8 mouse cellular contexts compared by ENCODE assay signal in the genomic region with DNA sequence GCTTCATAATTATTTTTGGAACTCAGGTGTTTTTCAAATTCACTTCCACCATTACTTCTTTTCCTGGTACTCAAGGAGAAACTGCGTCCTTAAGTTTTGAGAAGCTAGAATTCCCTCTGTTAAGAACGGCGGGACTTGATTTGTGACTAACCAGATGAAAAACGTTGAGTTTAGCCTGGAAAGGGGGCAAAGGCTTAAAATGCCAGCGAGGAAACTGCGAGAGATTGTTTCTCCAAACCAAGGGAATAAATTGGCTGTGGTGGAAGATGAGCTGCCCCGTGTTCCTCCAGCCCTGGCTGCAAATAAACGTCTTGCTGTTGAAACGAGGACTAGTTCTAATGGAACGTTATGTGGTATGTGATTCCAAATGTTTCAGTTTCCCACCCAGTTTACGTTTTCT. TPM values are rescaled to one million over a fixed set of nuclear protein-coding genes. Genes with fewer than 3 reads are reported as not detected.
DNase-seq lines count a peak whose midpoint lies in the region; ATAC-seq and TF ChIP-seq lines count a peak whose summit lies in the region.

No protein-coding gene starts in this region.

- peak overlapping the region; percentile 86; the same call in 1 of the 2 replicates for H3K9ac ChIP-seq in hindbrain, embryonic 11.5 days (ENCODE audit: low read depth, low read length)
- peak overlapping the region; percentile 83 for H3K9ac ChIP-seq in midbrain, embryonic 14.5 days (replicated peaks; ENCODE audit: low read length)

- DNase-seq in kidney, adult 2 months: no peak
- DNase-seq in kidney, adult 18-20 months: no peak
- DNase-seq in MEL-GATA-1-ER (ENCODE audit: extremely low read depth, low read depth): peak; percentile 24
- DNase-seq in hindbrain, embryonic 11.5 days (ENCODE audit: low spot score): peak; percentile 6
- no peak for DNase-seq in midbrain, embryonic 14.5 days
- DNase-seq in cerebellum, postnatal 14 days: no peak
- no peak for DNase-seq in cerebellum, postnatal 4 days (ENCODE audit: low spot score in 2 of 2)
- no peak for DNase-seq in layer of hippocampus, adult 8-10 months (ENCODE audit: low spot score in 2 of 2)

- no peak for TF ChIP-seq CTCF in kidney, adult 2 months (conservative IDR thresholded peaks at IDR 0.05; ENCODE audit: insufficient read depth, insufficient read length, low read depth, low read length)

- no peaks in the 10 kb centered on the region; the same call in 1 of the 2 replicates for H3K36me3 ChIP-seq in kidney, adult 2 months (ENCODE audit: control insufficient read depth, insufficient read depth, low read length)
- 0 out of 2 replicates have a peak, but pooled peaks cover 3% of the 10 kb centered on the region for H3K36me3 ChIP-seq in hindbrain, embryonic 11.5 days (ENCODE audit: control insufficient read depth, insufficient read depth, low read length)
- H3K36me3 ChIP-seq in midbrain, embryonic 14.5 days (ENCODE audit: control insufficient read depth, insufficient read depth, low read length): peaks cover 30% of the 10 kb centered on the region

- H3K9me3 ChIP-seq in hindbrain, embryonic 11.5 days (ENCODE audit: control insufficient read depth, low read length): no peaks in the 10 kb centered on the region
- no peaks in the 10 kb centered on the region for H3K9me3 ChIP-seq in midbrain, embryonic 14.5 days (ENCODE audit: control insufficient read depth, low read length)

- peaks cover 6% of the 10 kb centered on the region; the same call in 1 of the 2 replicates for H3K4me1 ChIP-seq in kidney, adult 2 months (ENCODE audit: control insufficient read depth, insufficient read depth, low read length)
- no peaks in the 10 kb centered on the region; the same call in 1 of the 2 replicates for H3K4me1 ChIP-seq in hindbrain, embryonic 11.5 days (replicated peaks; ENCODE audit: control insufficient read depth, insufficient read depth, low read length)
- peaks cover 21% of the 10 kb centered on the region for H3K4me1 ChIP-seq in midbrain, embryonic 14.5 days (ENCODE audit: control insufficient read depth, insufficient read depth, low read length)

- peak overlapping the region; percentile 59 for H3K4me2 ChIP-seq in hindbrain, embryonic 11.5 days (replicated peaks; ENCODE audit: low read depth, low read length)
- H3K4me2 ChIP-seq in midbrain, embryonic 14.5 days (ENCODE audit: low read length): peak overlapping the region; percentile 81

- TF ChIP-seq POLR2A in kidney, adult 2 months (IDR thresholded peaks at IDR 0.05; ENCODE audit: low read depth, low read length): no peak

- no peak overlapping the region for H3K27ac ChIP-seq in kidney, adult 2 months (ENCODE audit: insufficient read depth, low read depth, low read length)
- H3K27ac ChIP-seq in hindbrain, embryonic 11.5 days (ENCODE audit: low read depth, low read length): no peak overlapping the region
- no peak overlapping the region for H3K27ac ChIP-seq in midbrain, embryonic 14.5 days (replicated peaks; ENCODE audit: low read depth, low read length)

- no peaks in the 10 kb centered on the region for H3K27me3 ChIP-seq in kidney, adult 2 months (replicated peaks; ENCODE audit: control insufficient read depth, insufficient read depth, low read length)
- H3K27me3 ChIP-seq in hindbrain, embryonic 11.5 days (ENCODE audit: control insufficient read depth, insufficient read depth, low read length): no peaks in the 10 kb centered on the region
- no peaks in the 10 kb centered on the region for H3K27me3 ChIP-seq in midbrain, embryonic 14.5 days (ENCODE audit: control insufficient read depth, insufficient read depth, low read length)

- WGBS in kidney, adult 2 months: 2% methylated on average over 11 of the region's 11 CpGs
- 9% methylated on average over 11 of the region's 11 CpGs for WGBS in hindbrain, embryonic 11.5 days
- WGBS in midbrain, embryonic 14.5 days: 9% methylated on average over 11 of the region's 11 CpGs

- no peak for ATAC-seq in hindbrain, embryonic 11.5 days (ENCODE audit: low FRiP score)
- no peak for ATAC-seq in midbrain, embryonic 14.5 days (ENCODE audit: low FRiP score, low TSS enrichment)

- H3K4me3 ChIP-seq in kidney, adult 2 months (ENCODE audit: insufficient read depth, low read depth, low read length): peak overlapping the region; percentile 38
- peak overlapping the region; percentile 96 for H3K4me3 ChIP-seq in hindbrain, embryonic 11.5 days (ENCODE audit: low read depth, low read length)
- H3K4me3 ChIP-seq in midbrain, embryonic 14.5 days (replicated peaks; ENCODE audit: low read depth, low read length): peak overlapping the region; percentile 93

RNA-seq across cellular contexts. Expression of a gene that starts 1.0 kb away (rescaled TPM):
- polyA plus RNA-seq in kidney, adult 2 months (2012; rRNA removed): 2.1 and 2.4 TPM in 2 replicates
- polyA plus RNA-seq in hindbrain, embryonic 11.5 days (2014; fragmentation: Nextera tagmentation; extraction: Ambion mirVana): 16.8 and 23.3 TPM in 2 replicates
- 11.6 and 18.0 TPM in 2 replicates for polyA plus RNA-seq in midbrain, embryonic 14.5 days (2014; fragmentation: Nextera tagmentation; extraction: Ambion mirVana)
- 1 to 10 TPM; 6.4 to 7.1 (median 6.8) TPM for total RNA-seq in layer of hippocampus, adult 8-10 months (2022)

RNA-seq across cellular contexts. Expression of a gene that starts 1.2 kb away (rescaled TPM):
- polyA plus RNA-seq in kidney, adult 2 months (2012; rRNA removed): 18.2 and 25.3 TPM in 2 replicates
- polyA plus RNA-seq in hindbrain, embryonic 11.5 days (2014; fragmentation: Nextera tagmentation; extraction: Ambion mirVana): 73.8 and 76.8 TPM in 2 replicates
- polyA plus RNA-seq in midbrain, embryonic 14.5 days (2014; fragmentation: Nextera tagmentation; extraction: Ambion mirVana): 106 and 114 TPM in 2 replicates
- 10 to 100 TPM; 53.7 to 69.2 (median 59.3) TPM for total RNA-seq in layer of hippocampus, adult 8-10 months (2022)

RNA-seq across cellular contexts. Expression of a gene that starts 26.5 kb away (rescaled TPM):
- polyA plus RNA-seq in kidney, adult 2 months (2012; rRNA removed): not detected in 2 replicates
- not detected in 2 replicates for polyA plus RNA-seq in hindbrain, embryonic 11.5 days (2014; fragmentation: Nextera tagmentation; extraction: Ambion mirVana)
- not detected in 2 replicates for polyA plus RNA-seq in midbrain, embryonic 14.5 days (2014; fragmentation: Nextera tagmentation; extraction: Ambion mirVana)
- total RNA-seq in layer of hippocampus, adult 8-10 months (2022): not detected

Comparison
In these comparisons a context has a peak if more than half of its experiments do, and no peak if none do; other contexts are left out.
1. DNase-seq: peak in MEL-GATA-1-ER (single experiment) and hindbrain, embryonic 11.5 days (single experiment); none in kidney, adult 2 months (single experiment), kidney, adult 18-20 months (single experiment), midbrain, embryonic 14.5 days (single experiment), cerebellum, postnatal 14 days (0 of 2), cerebellum, postnatal 4 days (0 of 2) and layer of hippocampus, adult 8-10 months (0 of 2).
2. H3K4me3 ChIP-seq: peak in every context shown above with its lines; median percentile 96 in hindbrain, embryonic 11.5 days; 93 in midbrain, embryonic 14.5 days; 38 in kidney, adult 2 months.